Mouse (Mus musculus): Measurements from ENCODE around the gene Lpar1.

Lpar1 gene

GRCm38 (mm10) chr4:58553631-58554358 lies at the start of gene Lpar1:
Gene Lpar1 (minus strand): TSS chr4:58553898.
- no peak for DNase-seq (ENCODE audit: inconsistent age in 2 of 2, low spot score in 1 of 2)

GRCm38 (mm10) chr4:58585942-58586341 lies 32.2 kb upstream of the Lpar1 start:
- no peak for DNase-seq (ENCODE audit: inconsistent age in 2 of 2, low spot score in 1 of 2)

- no peak for DNase-seq (ENCODE audit: inconsistent age in 2 of 2, low spot score in 1 of 2)
Observed at GRCm38 (mm10) chr4:58581191-58581590, 27.5 kb upstream of the Lpar1 start.

- DNase-seq (ENCODE audit: inconsistent age in 2 of 2, low spot score in 1 of 2): no peak
Observed at GRCm38 (mm10) chr4:58580516-58580915, 26.8 kb upstream of the Lpar1 start.

- DNase-seq (ENCODE audit: inconsistent age in 2 of 2, low spot score in 1 of 2): no peak
Observed at GRCm38 (mm10) chr4:58580098-58580497, 26.4 kb upstream of the Lpar1 start.

GRCm38 (mm10) chr4:58578488-58578887 lies 24.8 kb upstream of the Lpar1 start:
- peak in 1 of 2 experiments; percentile 22 for DNase-seq (ENCODE audit: inconsistent age in 2 of 2, low spot score in 1 of 2)

- no peak for DNase-seq (ENCODE audit: inconsistent age in 2 of 2, low spot score in 1 of 2)
Observed at GRCm38 (mm10) chr4:58577382-58578048, 23.8 kb upstream of the Lpar1 start.

- DNase-seq (ENCODE audit: inconsistent age in 2 of 2, low spot score in 1 of 2): no peak
Observed at GRCm38 (mm10) chr4:58575831-58576230, 22.1 kb upstream of the Lpar1 start.

- no peak for DNase-seq (ENCODE audit: inconsistent age in 2 of 2, low spot score in 1 of 2)
Observed at GRCm38 (mm10) chr4:58574024-58574423, 20.3 kb upstream of the Lpar1 start.

- no peak for DNase-seq (ENCODE audit: inconsistent age in 2 of 2, low spot score in 1 of 2)
Observed at GRCm38 (mm10) chr4:58572446-58572845, 18.7 kb upstream of the Lpar1 start.

- DNase-seq (ENCODE audit: inconsistent age in 2 of 2, low spot score in 1 of 2): no peak
Observed at GRCm38 (mm10) chr4:58571661-58572060, 18.0 kb upstream of the Lpar1 start.

- DNase-seq (ENCODE audit: inconsistent age in 2 of 2, low spot score in 1 of 2): no peak
Observed at GRCm38 (mm10) chr4:58571232-58571631, 17.5 kb upstream of the Lpar1 start.

GRCm38 (mm10) chr4:58568486-58568885 lies 14.8 kb upstream of the Lpar1 start:
- DNase-seq (ENCODE audit: inconsistent age in 2 of 2, low spot score in 1 of 2): no peak

GRCm38 (mm10) chr4:58562776-58563175 lies 9.1 kb upstream of the Lpar1 start:
- DNase-seq (ENCODE audit: inconsistent age in 2 of 2, low spot score in 1 of 2): no peak

- DNase-seq (ENCODE audit: inconsistent age in 2 of 2, low spot score in 1 of 2): no peak
Observed at GRCm38 (mm10) chr4:58557001-58557400, 3.3 kb upstream of the Lpar1 start.

- DNase-seq (ENCODE audit: inconsistent age in 2 of 2, low spot score in 1 of 2): no peak
Observed at GRCm38 (mm10) chr4:58554359-58554838, 701 bp upstream of the Lpar1 start.

GRCm38 (mm10) chr4:58552731-58553630 lies 717 bp downstream of the Lpar1 start:
- DNase-seq (ENCODE audit: inconsistent age in 2 of 2, low spot score in 1 of 2): peak; percentile 84 to 94

GRCm38 (mm10) chr4:58552229-58552628 lies 1.5 kb downstream of the Lpar1 start:
- peak in 1 of 2 experiments; percentile 77 for DNase-seq (ENCODE audit: inconsistent age in 2 of 2, low spot score in 1 of 2)

- DNase-seq (ENCODE audit: inconsistent age in 2 of 2, low spot score in 1 of 2): peak; percentile 81 to 95
Observed at GRCm38 (mm10) chr4:58551820-58552219, 1.9 kb downstream of the Lpar1 start.

- peak; percentile 48 to 73 for DNase-seq (ENCODE audit: inconsistent age in 2 of 2, low spot score in 1 of 2)
Observed at GRCm38 (mm10) chr4:58547725-58548124, 6.0 kb downstream of the Lpar1 start.

- DNase-seq (ENCODE audit: inconsistent age in 2 of 2, low spot score in 1 of 2): peak in 1 of 2 experiments; percentile 42
Observed at GRCm38 (mm10) chr4:58547273-58547565, 6.5 kb downstream of the Lpar1 start.

Data from adrenal gland, adult (tissue).